Mouse (Mus musculus): ENCODE data around the gene Necab3. TPM values are rescaled to one million over a fixed set of nuclear protein-coding genes. Genes with fewer than 3 reads are reported as not detected.

Necab3 gene
- 18.5 and 19.9 TPM in 2 replicates for polyA plus RNA-seq (2015; fragmentation: Nextera tagmentation; extraction: Ambion mirVana)

DNA sequence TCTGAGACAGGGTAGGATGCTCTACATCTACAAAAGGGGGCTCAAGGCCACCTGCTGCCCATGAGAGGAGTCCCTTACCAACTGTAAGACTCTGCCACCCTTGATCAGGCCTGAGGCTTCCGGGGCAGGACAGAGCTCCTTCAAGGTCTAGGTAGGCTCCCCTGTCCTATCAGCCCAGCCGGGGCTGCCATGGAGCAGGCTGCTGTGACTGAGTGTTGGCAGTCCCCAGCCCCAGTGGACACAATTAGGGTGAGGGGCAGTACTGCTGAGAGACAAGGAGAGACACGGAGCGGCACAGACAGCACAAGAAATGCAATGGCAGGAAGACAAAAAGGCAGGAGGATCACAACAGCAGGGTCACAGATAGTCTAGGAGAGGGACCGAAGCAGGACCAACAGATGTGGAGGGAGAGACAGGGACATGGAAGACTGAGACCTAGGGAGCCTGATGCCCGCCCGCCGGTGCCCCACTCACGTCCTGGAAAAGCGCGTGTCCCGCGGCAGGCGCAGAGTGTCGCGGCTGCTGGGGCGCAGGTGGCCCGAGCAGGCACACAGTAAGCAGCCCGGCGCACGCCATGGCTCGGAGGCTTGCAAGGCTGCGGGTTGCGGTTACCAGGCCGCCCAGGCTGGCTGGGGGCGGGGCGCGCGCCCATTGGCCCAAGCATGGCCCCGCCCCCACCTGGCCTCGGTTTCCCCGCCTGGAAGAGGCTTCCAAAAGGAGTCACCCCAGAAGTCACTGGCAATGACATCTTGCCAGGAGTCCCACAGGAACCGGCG, at the start of gene Necab3:
Gene Necab3 (minus strand): TSS at position 627 of the 776 bp plus-strand sequence.
- Histone ChIP-seq H3K4me1 (ENCODE audit: control insufficient read depth, insufficient read depth, low read length) (peaks cover 24% of the 10 kb centered on the region), H3K9ac (ENCODE audit: low read depth, low read length) (peak within 1 kb of the TSS; percentile 79), H3K27me3 (ENCODE audit: control insufficient read depth, insufficient read depth, low read depth, low read length) (no peaks in the 10 kb centered on the region), H3K27ac (ENCODE audit: low read length) (peak within 1 kb of the TSS; percentile 28; the same call in 1 of the 2 replicates), H3K4me3 (ENCODE audit: low read depth, low read length) (peak within 1 kb of the TSS; percentile 51), H3K36me3 (ENCODE audit: control insufficient read depth, insufficient read depth, low read length) (no peaks in the 10 kb centered on the region), H3K4me2 (ENCODE audit: low read length) (peak within 1 kb of the TSS; percentile 84), H3K9me3 (replicated peaks; ENCODE audit: control insufficient read depth, low read length, poor library complexity, severe bottlenecking) (no peaks in the 10 kb centered on the region)
- peak; percentile 75; the same call in 1 of the 2 replicates for ATAC-seq
- 4% methylated on average over 28 of the region's 34 CpGs for WGBS

DNA sequence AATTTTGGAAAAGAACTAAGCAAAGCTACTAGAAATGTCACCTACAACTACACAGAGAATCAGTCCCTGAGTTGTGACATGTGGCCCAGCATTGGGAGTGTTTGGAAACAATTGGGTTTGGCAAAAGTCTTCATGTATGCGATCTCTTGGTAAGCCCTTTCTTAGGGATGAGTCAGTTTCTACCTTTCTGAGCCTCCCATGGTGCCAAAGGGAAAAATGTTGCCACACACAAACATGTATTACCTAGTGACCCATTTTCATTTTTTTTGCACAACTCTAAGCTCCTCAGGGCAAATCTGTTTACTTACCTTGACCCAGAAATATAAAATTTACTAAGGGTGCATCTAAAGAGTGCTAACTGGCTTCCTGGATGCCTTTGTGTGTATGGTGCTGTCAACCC, 48.3 kb upstream of the Necab3 start:
- Histone ChIP-seq H3K4me1 (ENCODE audit: control insufficient read depth, insufficient read depth, low read length) (peaks cover 12% of the 10 kb centered on the region), H3K4me3 (ENCODE audit: low read depth, low read length) (no peak overlapping the region), H3K4me2 (ENCODE audit: low read length) (no peak overlapping the region), H3K36me3 (ENCODE audit: control insufficient read depth, insufficient read depth, low read length) (no peaks in the 10 kb centered on the region), H3K9ac (ENCODE audit: low read depth, low read length) (no peak overlapping the region), H3K27ac (ENCODE audit: low read length) (no peak overlapping the region), H3K27me3 (ENCODE audit: control insufficient read depth, insufficient read depth, low read depth, low read length) (no peaks in the 10 kb centered on the region), H3K9me3 (replicated peaks; ENCODE audit: control insufficient read depth, low read length, poor library complexity, severe bottlenecking) (no peaks in the 10 kb centered on the region)
- WGBS: 63% methylated on average over 1 of the region's 1 CpGs
- ATAC-seq: no peak

DNA sequence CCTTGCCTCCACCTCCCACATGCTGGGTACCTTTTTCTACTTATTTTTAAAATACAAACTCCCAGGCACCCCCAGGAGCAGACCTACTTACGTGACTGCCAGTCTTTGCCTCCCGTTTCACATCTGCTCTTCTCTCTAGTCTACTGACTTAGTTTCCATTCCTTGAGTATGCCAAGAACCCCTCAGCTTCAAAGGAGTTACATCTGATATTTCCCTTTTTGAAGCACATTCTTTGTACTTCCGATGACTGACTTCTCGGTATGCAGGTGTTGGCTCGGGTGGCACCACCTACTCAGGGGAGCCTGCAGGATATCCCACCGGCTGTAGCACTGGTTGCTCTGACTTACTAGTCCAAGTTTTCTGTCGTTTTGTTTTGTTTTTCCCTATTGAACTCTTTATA, 45.5 kb upstream of the Necab3 start:
- peak overlapping the region; percentile 83 for H3K4me2 ChIP-seq (ENCODE audit: low read length)
- no peak overlapping the region for H3K9ac ChIP-seq (ENCODE audit: low read depth, low read length)
- WGBS: 39% methylated on average over 7 of the region's 7 CpGs
- H3K27me3 ChIP-seq (ENCODE audit: control insufficient read depth, insufficient read depth, low read depth, low read length): no peaks in the 10 kb centered on the region
- peak overlapping the region; percentile 55 for H3K4me3 ChIP-seq (ENCODE audit: low read depth, low read length)
- no peaks in the 10 kb centered on the region for H3K9me3 ChIP-seq (replicated peaks; ENCODE audit: control insufficient read depth, low read length, poor library complexity, severe bottlenecking)
- H3K36me3 ChIP-seq (ENCODE audit: control insufficient read depth, insufficient read depth, low read length): no peaks in the 10 kb centered on the region
- no peak for ATAC-seq
- no peak overlapping the region for H3K27ac ChIP-seq (ENCODE audit: low read length)
- peaks cover 12% of the 10 kb centered on the region for H3K4me1 ChIP-seq (ENCODE audit: control insufficient read depth, insufficient read depth, low read length)

DNA sequence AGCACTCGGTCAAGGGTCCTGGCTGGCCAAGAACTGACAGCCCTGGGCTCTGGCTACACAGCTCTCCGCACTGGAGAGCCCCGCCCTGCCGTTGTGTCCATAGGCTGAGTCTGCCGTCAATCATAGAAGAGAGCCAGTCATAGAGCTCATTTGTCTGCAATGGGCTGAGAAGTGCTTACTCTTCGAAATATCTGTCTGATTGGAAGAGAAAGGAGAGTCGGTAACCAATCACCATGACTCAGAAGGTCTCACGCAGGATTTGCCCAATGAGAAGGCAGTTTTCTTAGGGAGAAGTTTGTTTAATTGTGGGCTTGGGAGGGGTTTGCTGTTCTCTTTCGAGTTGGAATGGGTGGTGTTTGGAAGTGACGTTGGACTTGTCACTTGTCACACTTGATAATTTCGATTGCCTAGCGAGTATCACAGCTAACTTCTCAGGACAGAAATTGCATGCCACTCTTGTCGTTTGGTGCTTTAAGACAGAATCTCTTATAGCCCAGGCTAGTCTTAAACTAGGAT, 45.0 kb upstream of the Necab3 start, which contains the start of gene Pxmp4:
Gene Pxmp4 (minus strand): TSS at position 71 of the 516 bp plus-strand sequence.
- peak within 1 kb of the TSS; percentile 55 for H3K4me3 ChIP-seq (ENCODE audit: low read depth, low read length)
- peak; percentile 100 for ATAC-seq
- H3K27ac ChIP-seq (ENCODE audit: low read length): peak within 1 kb of the TSS; percentile 35; the same call in 1 of the 2 replicates
- under 1% methylated on average over 13 of the region's 13 CpGs for WGBS
- no peaks in the 10 kb centered on the region for H3K9me3 ChIP-seq (replicated peaks; ENCODE audit: control insufficient read depth, low read length, poor library complexity, severe bottlenecking)
- no peaks in the 10 kb centered on the region for H3K27me3 ChIP-seq (ENCODE audit: control insufficient read depth, insufficient read depth, low read depth, low read length)
- peak within 1 kb of the TSS; percentile 77 for H3K9ac ChIP-seq (ENCODE audit: low read depth, low read length)
- peak within 1 kb of the TSS; percentile 83 for H3K4me2 ChIP-seq (ENCODE audit: low read length)
- no peaks in the 10 kb centered on the region for H3K36me3 ChIP-seq (ENCODE audit: control insufficient read depth, insufficient read depth, low read length)
- H3K4me1 ChIP-seq (ENCODE audit: control insufficient read depth, insufficient read depth, low read length): peaks cover 12% of the 10 kb centered on the region

- Histone ChIP-seq H3K4me3 (ENCODE audit: low read depth, low read length) (peak overlapping the region; percentile 55), H3K36me3 (ENCODE audit: control insufficient read depth, insufficient read depth, low read length) (no peaks in the 10 kb centered on the region), H3K27ac (ENCODE audit: low read length) (peak overlapping the region; percentile 35; the same call in 1 of the 2 replicates), H3K9ac (ENCODE audit: low read depth, low read length) (peak overlapping the region; percentile 77), H3K4me1 (ENCODE audit: control insufficient read depth, insufficient read depth, low read length) (peaks cover 12% of the 10 kb centered on the region), H3K4me2 (ENCODE audit: low read length) (peak overlapping the region; percentile 83), H3K9me3 (replicated peaks; ENCODE audit: control insufficient read depth, low read length, poor library complexity, severe bottlenecking) (no peaks in the 10 kb centered on the region), H3K27me3 (ENCODE audit: control insufficient read depth, insufficient read depth, low read depth, low read length) (no peaks in the 10 kb centered on the region)
- WGBS: 18% methylated on average over 22 of the region's 22 CpGs
- peak; percentile 68 for ATAC-seq
These were observed 44.4 kb upstream of the Necab3 start for GRCm38 (mm10) chr2:154603007-154603637.

DNA sequence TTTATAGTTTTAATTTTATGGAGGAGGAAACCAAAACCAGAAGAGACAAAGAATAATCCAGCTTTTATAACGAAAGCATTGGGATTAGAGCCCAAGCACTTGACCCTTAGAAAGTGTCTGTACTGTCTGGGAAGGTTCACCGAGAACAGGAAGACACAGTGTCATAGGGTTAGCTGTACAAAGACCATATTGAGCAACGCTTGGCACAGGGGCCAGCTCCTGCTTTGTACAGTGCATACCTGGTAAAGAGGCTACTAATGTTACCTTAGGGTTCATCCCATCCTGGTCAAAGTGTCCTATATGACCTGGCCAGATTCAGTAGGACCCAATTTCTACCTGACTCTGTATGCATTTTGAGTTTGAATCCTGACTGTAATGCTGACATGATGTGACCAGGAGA, 42.6 kb upstream of the Necab3 start:
- 79% methylated on average over 3 of the region's 3 CpGs for WGBS
- no peaks in the 10 kb centered on the region for H3K27me3 ChIP-seq (ENCODE audit: control insufficient read depth, insufficient read depth, low read depth, low read length)
- H3K4me1 ChIP-seq (ENCODE audit: control insufficient read depth, insufficient read depth, low read length): peaks cover 12% of the 10 kb centered on the region
- H3K36me3 ChIP-seq (ENCODE audit: control insufficient read depth, insufficient read depth, low read length): no peaks in the 10 kb centered on the region
- no peak overlapping the region for H3K27ac ChIP-seq (ENCODE audit: low read length)
- H3K9ac ChIP-seq (ENCODE audit: low read depth, low read length): no peak overlapping the region
- H3K4me2 ChIP-seq (ENCODE audit: low read length): no peak overlapping the region
- no peaks in the 10 kb centered on the region for H3K9me3 ChIP-seq (replicated peaks; ENCODE audit: control insufficient read depth, low read length, poor library complexity, severe bottlenecking)
- no peak overlapping the region for H3K4me3 ChIP-seq (ENCODE audit: low read depth, low read length)
- no peak for ATAC-seq

- Histone ChIP-seq H3K4me3 (ENCODE audit: low read depth, low read length) (no peak overlapping the region), H3K4me1 (ENCODE audit: control insufficient read depth, insufficient read depth, low read length) (peaks cover 12% of the 10 kb centered on the region), H3K27ac (ENCODE audit: low read length) (no peak overlapping the region), H3K9me3 (replicated peaks; ENCODE audit: control insufficient read depth, low read length, poor library complexity, severe bottlenecking) (no peaks in the 10 kb centered on the region), H3K27me3 (ENCODE audit: control insufficient read depth, insufficient read depth, low read depth, low read length) (no peaks in the 10 kb centered on the region), H3K4me2 (ENCODE audit: low read length) (no peak overlapping the region), H3K9ac (ENCODE audit: low read depth, low read length) (no peak overlapping the region), H3K36me3 (ENCODE audit: control insufficient read depth, insufficient read depth, low read length) (no peaks in the 10 kb centered on the region)
- WGBS: 69% methylated on average over 6 of the region's 6 CpGs
- no peak for ATAC-seq
These were observed 41.9 kb upstream of the Necab3 start for GRCm38 (mm10) chr2:154600586-154600985.

DNA sequence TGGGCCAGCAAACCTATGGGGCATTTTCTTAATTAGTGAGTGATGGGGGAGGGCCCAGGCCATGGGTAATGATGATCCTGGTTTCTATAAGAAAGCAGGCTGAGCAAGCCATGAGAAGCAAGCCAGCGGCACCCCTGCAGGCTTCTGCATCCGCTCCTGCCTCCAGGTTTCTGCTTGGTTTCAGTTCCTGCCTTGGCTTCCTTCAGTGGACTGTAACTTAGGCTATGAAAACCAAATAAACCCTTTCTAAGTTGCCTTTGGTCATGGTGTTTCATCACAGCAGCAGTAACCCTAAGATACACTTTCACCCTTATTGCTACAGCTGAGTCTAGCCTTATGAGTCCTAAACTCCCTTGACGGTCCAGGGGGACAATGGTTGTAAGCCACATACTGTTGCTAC, 38.7 kb upstream of the Necab3 start:
- Histone ChIP-seq H3K4me1 (ENCODE audit: control insufficient read depth, insufficient read depth, low read length) (no peaks in the 10 kb centered on the region), H3K27ac (ENCODE audit: low read length) (no peak overlapping the region), H3K9ac (ENCODE audit: low read depth, low read length) (no peak overlapping the region), H3K9me3 (replicated peaks; ENCODE audit: control insufficient read depth, low read length, poor library complexity, severe bottlenecking) (no peaks in the 10 kb centered on the region), H3K4me2 (ENCODE audit: low read length) (no peak overlapping the region), H3K4me3 (ENCODE audit: low read depth, low read length) (no peak overlapping the region), H3K27me3 (ENCODE audit: control insufficient read depth, insufficient read depth, low read depth, low read length) (no peaks in the 10 kb centered on the region), H3K36me3 (ENCODE audit: control insufficient read depth, insufficient read depth, low read length) (no peaks in the 10 kb centered on the region; the same call in 1 of the 2 replicates)
- no peak for ATAC-seq
- 96% methylated on average over 3 of the region's 3 CpGs for WGBS

DNA sequence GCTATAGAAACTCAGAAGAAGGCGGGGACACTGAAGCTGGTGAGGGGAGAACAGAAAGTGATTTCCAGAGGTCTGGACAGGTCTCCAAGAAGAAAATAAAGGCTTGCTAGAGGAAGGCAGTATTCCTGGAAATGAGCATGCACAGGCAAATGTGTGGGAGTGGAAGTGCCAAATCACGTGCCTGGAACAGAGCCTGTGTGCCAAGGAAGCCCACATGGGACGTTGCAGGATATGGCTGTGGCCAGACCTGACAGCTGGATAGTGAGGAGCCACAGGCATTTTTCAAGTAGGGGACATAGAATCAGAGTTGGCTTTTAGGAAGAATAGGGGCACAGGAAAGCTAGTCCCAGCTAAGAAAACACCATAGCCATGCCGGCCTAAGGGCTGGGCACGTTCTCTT, 37.1 kb upstream of the Necab3 start:
- no peak overlapping the region for H3K9ac ChIP-seq (ENCODE audit: low read depth, low read length)
- no peak for ATAC-seq
- H3K9me3 ChIP-seq (replicated peaks; ENCODE audit: control insufficient read depth, low read length, poor library complexity, severe bottlenecking): no peaks in the 10 kb centered on the region
- no peak overlapping the region for H3K4me2 ChIP-seq (ENCODE audit: low read length)
- H3K27me3 ChIP-seq (ENCODE audit: control insufficient read depth, insufficient read depth, low read depth, low read length): no peaks in the 10 kb centered on the region
- 84% methylated on average over 5 of the region's 5 CpGs for whole genome bisulfite sequencing
- no peak overlapping the region for H3K27ac ChIP-seq (ENCODE audit: low read length)
- H3K4me3 ChIP-seq (ENCODE audit: low read depth, low read length): no peak overlapping the region
- H3K4me1 ChIP-seq (ENCODE audit: control insufficient read depth, insufficient read depth, low read length): no peaks in the 10 kb centered on the region
- H3K36me3 ChIP-seq (ENCODE audit: control insufficient read depth, insufficient read depth, low read length): no peaks in the 10 kb centered on the region; the same call in 1 of the 2 replicates

Measured in midbrain, embryonic 16.5 days (tissue).